Mouse (Mus musculus): Measurements from ENCODE around the gene Myh7b. TPM values are rescaled to one million over a fixed set of nuclear protein-coding genes. Genes with fewer than 3 reads are reported as not detected.

Gene Myh7b
- polyA plus RNA-seq, 1 experiment from 2014 or later: 0.58 TPM

- no peaks in the 10 kb centered on the region for H3K9me3 ChIP-seq (replicated peaks; ENCODE audit: control insufficient read depth, low read length)
- no peak for ATAC-seq (ENCODE audit: insufficient read depth, low FRiP score)
- H3K27me3 ChIP-seq (ENCODE audit: control insufficient read depth, insufficient read depth, low read length): no peaks in the 10 kb centered on the region
- no peak overlapping the region for H3K4me2 ChIP-seq (ENCODE audit: low read depth, low read length)
- 28% methylated on average over 5 of the region's 5 CpGs for WGBS
- H3K27ac ChIP-seq (ENCODE audit: low read length): no peak overlapping the region
- H3K36me3 ChIP-seq (ENCODE audit: control insufficient read depth, insufficient read depth, low read length): peaks cover 11% of the 10 kb centered on the region
- H3K9ac ChIP-seq (ENCODE audit: low read length): no peak overlapping the region
- H3K4me1 ChIP-seq (ENCODE audit: control insufficient read depth, insufficient read depth, low read length): no peaks in the 10 kb centered on the region
- H3K4me3 ChIP-seq (replicated peaks; ENCODE audit: low read length): no peak overlapping the region
Observed at GRCm38 (mm10) chr2:155663097-155663496, 52.1 kb downstream of the Myh7b start.

GRCm38 (mm10) chr2:155663910-155664460 lies 53.0 kb downstream of the Myh7b start:
- no peak overlapping the region for H3K4me3 ChIP-seq (replicated peaks; ENCODE audit: low read length)
- H3K27me3 ChIP-seq (ENCODE audit: control insufficient read depth, insufficient read depth, low read length): no peaks in the 10 kb centered on the region
- H3K36me3 ChIP-seq (ENCODE audit: control insufficient read depth, insufficient read depth, low read length): peaks cover 15% of the 10 kb centered on the region
- H3K9me3 ChIP-seq (replicated peaks; ENCODE audit: control insufficient read depth, low read length): no peaks in the 10 kb centered on the region
- no peak overlapping the region for H3K4me2 ChIP-seq (ENCODE audit: low read depth, low read length)
- H3K27ac ChIP-seq (ENCODE audit: low read length): no peak overlapping the region
- WGBS: 64% methylated on average over 6 of the region's 6 CpGs
- H3K4me1 ChIP-seq (ENCODE audit: control insufficient read depth, insufficient read depth, low read length): no peaks in the 10 kb centered on the region
- no peak overlapping the region for H3K9ac ChIP-seq (ENCODE audit: low read length)
- ATAC-seq (ENCODE audit: insufficient read depth, low FRiP score): no peak

GRCm38 (mm10) chr2:155667881-155668280 lies 56.9 kb downstream of the Myh7b start:
- 95% methylated on average over 8 of the region's 8 CpGs for WGBS
- no peak for ATAC-seq (ENCODE audit: insufficient read depth, low FRiP score)
- no peaks in the 10 kb centered on the region for H3K27me3 ChIP-seq (ENCODE audit: control insufficient read depth, insufficient read depth, low read length)
- H3K9ac ChIP-seq (ENCODE audit: low read length): no peak overlapping the region
- no peak overlapping the region for H3K4me2 ChIP-seq (ENCODE audit: low read depth, low read length)
- peaks cover 18% of the 10 kb centered on the region for H3K36me3 ChIP-seq (ENCODE audit: control insufficient read depth, insufficient read depth, low read length)
- no peaks in the 10 kb centered on the region for H3K9me3 ChIP-seq (replicated peaks; ENCODE audit: control insufficient read depth, low read length)
- H3K4me1 ChIP-seq (ENCODE audit: control insufficient read depth, insufficient read depth, low read length): no peaks in the 10 kb centered on the region
- H3K27ac ChIP-seq (ENCODE audit: low read length): no peak overlapping the region
- H3K4me3 ChIP-seq (replicated peaks; ENCODE audit: low read length): no peak overlapping the region

GRCm38 (mm10) chr2:155668461-155668860 lies 57.4 kb downstream of the Myh7b start:
- H3K36me3 ChIP-seq (ENCODE audit: control insufficient read depth, insufficient read depth, low read length): peaks cover 18% of the 10 kb centered on the region
- WGBS: 84% methylated on average over 4 of the region's 4 CpGs
- ATAC-seq (ENCODE audit: insufficient read depth, low FRiP score): no peak
- H3K4me2 ChIP-seq (ENCODE audit: low read depth, low read length): no peak overlapping the region
- H3K4me1 ChIP-seq (ENCODE audit: control insufficient read depth, insufficient read depth, low read length): no peaks in the 10 kb centered on the region
- no peak overlapping the region for H3K27ac ChIP-seq (ENCODE audit: low read length)
- H3K9ac ChIP-seq (ENCODE audit: low read length): no peak overlapping the region
- H3K9me3 ChIP-seq (replicated peaks; ENCODE audit: control insufficient read depth, low read length): no peaks in the 10 kb centered on the region
- H3K4me3 ChIP-seq (replicated peaks; ENCODE audit: low read length): no peak overlapping the region
- H3K27me3 ChIP-seq (ENCODE audit: control insufficient read depth, insufficient read depth, low read length): no peaks in the 10 kb centered on the region

- Histone ChIP-seq H3K36me3 (ENCODE audit: control insufficient read depth, insufficient read depth, low read length) (peaks cover 11% of the 10 kb centered on the region; the same call in 1 of the 2 replicates), H3K4me3 (replicated peaks; ENCODE audit: low read length) (no peak overlapping the region), H3K9ac (ENCODE audit: low read length) (no peak overlapping the region), H3K4me2 (ENCODE audit: low read depth, low read length) (no peak overlapping the region), H3K4me1 (ENCODE audit: control insufficient read depth, insufficient read depth, low read length) (no peaks in the 10 kb centered on the region), H3K27ac (ENCODE audit: low read length) (no peak overlapping the region), H3K27me3 (ENCODE audit: control insufficient read depth, insufficient read depth, low read length) (no peaks in the 10 kb centered on the region), H3K9me3 (replicated peaks; ENCODE audit: control insufficient read depth, low read length) (no peaks in the 10 kb centered on the region)
- 64% methylated on average over 4 of the region's 4 CpGs for WGBS
- no peak for ATAC-seq (ENCODE audit: insufficient read depth, low FRiP score)
Observed at GRCm38 (mm10) chr2:155671236-155671635, 60.2 kb downstream of the Myh7b start.

- Histone ChIP-seq H3K9me3 (replicated peaks; ENCODE audit: control insufficient read depth, low read length) (no peaks in the 10 kb centered on the region), H3K4me3 (replicated peaks; ENCODE audit: low read length) (no peak overlapping the region), H3K27ac (ENCODE audit: low read length) (no peak overlapping the region), H3K27me3 (ENCODE audit: control insufficient read depth, insufficient read depth, low read length) (no peaks in the 10 kb centered on the region), H3K9ac (ENCODE audit: low read length) (no peak overlapping the region), H3K4me2 (ENCODE audit: low read depth, low read length) (no peak overlapping the region), H3K36me3 (ENCODE audit: control insufficient read depth, insufficient read depth, low read length) (peaks cover 8% of the 10 kb centered on the region; the same call in 1 of the 2 replicates), H3K4me1 (ENCODE audit: control insufficient read depth, insufficient read depth, low read length) (no peaks in the 10 kb centered on the region)
- WGBS: 22% methylated on average over 2 of the region's 2 CpGs
- no peak for ATAC-seq (ENCODE audit: insufficient read depth, low FRiP score)
Observed at GRCm38 (mm10) chr2:155673546-155673945, 62.5 kb downstream of the Myh7b start.

- no peak overlapping the region for H3K9ac ChIP-seq (ENCODE audit: low read length)
- peaks cover 6% of the 10 kb centered on the region; the same call in 1 of the 2 replicates for H3K36me3 ChIP-seq (ENCODE audit: control insufficient read depth, insufficient read depth, low read length)
- H3K4me2 ChIP-seq (ENCODE audit: low read depth, low read length): no peak overlapping the region
- H3K4me3 ChIP-seq (replicated peaks; ENCODE audit: low read length): no peak overlapping the region
- no peaks in the 10 kb centered on the region for H3K27me3 ChIP-seq (ENCODE audit: control insufficient read depth, insufficient read depth, low read length)
- no peak for ATAC-seq (ENCODE audit: insufficient read depth, low FRiP score)
- 56% methylated on average over 4 of the region's 4 CpGs for WGBS
- no peaks in the 10 kb centered on the region for H3K9me3 ChIP-seq (replicated peaks; ENCODE audit: control insufficient read depth, low read length)
- H3K4me1 ChIP-seq (ENCODE audit: control insufficient read depth, insufficient read depth, low read length): no peaks in the 10 kb centered on the region
- no peak overlapping the region for H3K27ac ChIP-seq (ENCODE audit: low read length)
Observed at GRCm38 (mm10) chr2:155675118-155675517, 64.1 kb downstream of the Myh7b start.

GRCm38 (mm10) chr2:155679586-155680110 lies 68.6 kb downstream of the Myh7b start:
- no peak for ATAC-seq (ENCODE audit: insufficient read depth, low FRiP score)
- no peak overlapping the region for H3K4me3 ChIP-seq (replicated peaks; ENCODE audit: low read length)
- H3K27me3 ChIP-seq (ENCODE audit: control insufficient read depth, insufficient read depth, low read length): no peaks in the 10 kb centered on the region
- 82% methylated on average over 4 of the region's 4 CpGs for WGBS
- no peak overlapping the region for H3K27ac ChIP-seq (ENCODE audit: low read length)
- no peak overlapping the region for H3K9ac ChIP-seq (ENCODE audit: low read length)
- H3K9me3 ChIP-seq (replicated peaks; ENCODE audit: control insufficient read depth, low read length): no peaks in the 10 kb centered on the region
- no peaks in the 10 kb centered on the region; the same call in 1 of the 2 replicates for H3K4me1 ChIP-seq (ENCODE audit: control insufficient read depth, insufficient read depth, low read length)
- H3K4me2 ChIP-seq (ENCODE audit: low read depth, low read length): no peak overlapping the region
- H3K36me3 ChIP-seq (ENCODE audit: control insufficient read depth, insufficient read depth, low read length): no peaks in the 10 kb centered on the region

- H3K4me2 ChIP-seq (ENCODE audit: low read depth, low read length): no peak overlapping the region
- H3K27me3 ChIP-seq (ENCODE audit: control insufficient read depth, insufficient read depth, low read length): no peaks in the 10 kb centered on the region
- WGBS: 51% methylated on average over 5 of the region's 5 CpGs
- no peak overlapping the region for H3K9ac ChIP-seq (ENCODE audit: low read length)
- H3K9me3 ChIP-seq (replicated peaks; ENCODE audit: control insufficient read depth, low read length): no peaks in the 10 kb centered on the region
- no peak for ATAC-seq (ENCODE audit: insufficient read depth, low FRiP score)
- H3K4me3 ChIP-seq (replicated peaks; ENCODE audit: low read length): no peak overlapping the region
- H3K27ac ChIP-seq (ENCODE audit: low read length): no peak overlapping the region
- no peaks in the 10 kb centered on the region; the same call in 1 of the 2 replicates for H3K4me1 ChIP-seq (ENCODE audit: control insufficient read depth, insufficient read depth, low read length)
- H3K36me3 ChIP-seq (ENCODE audit: control insufficient read depth, insufficient read depth, low read length): no peaks in the 10 kb centered on the region
Observed at GRCm38 (mm10) chr2:155680591-155680990, 69.6 kb downstream of the Myh7b start.
